Mouse (Mus musculus): Measurements from ENCODE around the gene Soat2. TPM values are rescaled to one million over a fixed set of nuclear protein-coding genes. Genes with fewer than 3 reads are reported as not detected.
A peak's percentile ranks its signal among the peaks of the same experiment; 100 is the strongest.

Gene Soat2
- polyA plus RNA-seq, 1 experiment from 2014 or later: 6.2 TPM

DNA sequence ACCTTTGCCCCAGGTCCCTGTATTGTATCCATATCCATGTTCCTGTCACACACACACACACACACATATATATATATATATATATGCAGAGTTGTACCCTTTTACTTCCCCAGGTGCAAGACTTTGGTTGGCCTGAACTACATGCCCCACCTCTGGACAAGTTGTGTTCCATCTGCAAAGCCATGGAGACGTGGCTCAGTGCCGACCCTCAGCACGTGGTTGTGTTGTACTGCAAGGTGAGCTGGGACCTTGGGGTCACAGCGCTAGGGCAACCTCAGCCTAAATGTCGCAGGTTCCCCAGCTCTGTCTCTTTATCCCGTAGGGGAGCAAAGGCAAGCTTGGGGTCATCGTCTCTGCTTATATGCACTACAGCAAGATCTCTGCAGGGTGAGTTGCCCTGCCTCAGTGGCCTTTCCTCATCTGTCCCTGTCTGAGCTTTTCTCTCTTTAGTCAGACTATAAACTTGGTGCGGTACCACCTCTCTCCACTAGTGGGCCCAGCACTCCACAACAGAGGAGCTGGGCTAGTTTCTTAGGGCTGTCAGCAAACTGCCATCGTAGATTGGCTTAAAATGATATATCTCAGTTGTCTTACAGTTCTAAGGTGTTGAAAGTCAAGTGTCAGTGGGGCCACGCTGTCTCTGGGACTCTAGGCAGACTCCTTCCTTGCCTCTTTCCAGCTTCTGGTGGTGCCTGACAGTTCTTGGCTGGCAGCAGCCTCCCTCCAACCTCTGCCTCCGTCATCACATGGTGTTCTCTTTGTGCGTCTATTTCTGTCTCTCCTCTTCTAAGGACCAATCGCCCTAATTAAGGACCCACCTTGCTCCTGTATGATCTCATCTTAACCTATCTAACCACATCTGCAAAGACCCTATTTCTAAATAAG is 42.4 kb upstream of the Soat2 start:
- peaks cover 35% of the 10 kb centered on the region for H3K36me3 ChIP-seq
- H3K27me3 ChIP-seq (replicated peaks): no peaks in the 10 kb centered on the region
- 49% methylated on average over 13 of the region's 13 CpGs for WGBS
- no peak overlapping the region for H3K4me3 ChIP-seq (replicated peaks)
- H3K9ac ChIP-seq: no peak overlapping the region
- H3K4me1 ChIP-seq: peaks cover 58% of the 10 kb centered on the region
- H3K4me2 ChIP-seq: no peak overlapping the region
- no peak overlapping the region for H3K27ac ChIP-seq
- no peaks in the 10 kb centered on the region for H3K9me3 ChIP-seq
- ATAC-seq (ENCODE audit: insufficient read depth, low FRiP score, low read depth): no peak

DNA sequence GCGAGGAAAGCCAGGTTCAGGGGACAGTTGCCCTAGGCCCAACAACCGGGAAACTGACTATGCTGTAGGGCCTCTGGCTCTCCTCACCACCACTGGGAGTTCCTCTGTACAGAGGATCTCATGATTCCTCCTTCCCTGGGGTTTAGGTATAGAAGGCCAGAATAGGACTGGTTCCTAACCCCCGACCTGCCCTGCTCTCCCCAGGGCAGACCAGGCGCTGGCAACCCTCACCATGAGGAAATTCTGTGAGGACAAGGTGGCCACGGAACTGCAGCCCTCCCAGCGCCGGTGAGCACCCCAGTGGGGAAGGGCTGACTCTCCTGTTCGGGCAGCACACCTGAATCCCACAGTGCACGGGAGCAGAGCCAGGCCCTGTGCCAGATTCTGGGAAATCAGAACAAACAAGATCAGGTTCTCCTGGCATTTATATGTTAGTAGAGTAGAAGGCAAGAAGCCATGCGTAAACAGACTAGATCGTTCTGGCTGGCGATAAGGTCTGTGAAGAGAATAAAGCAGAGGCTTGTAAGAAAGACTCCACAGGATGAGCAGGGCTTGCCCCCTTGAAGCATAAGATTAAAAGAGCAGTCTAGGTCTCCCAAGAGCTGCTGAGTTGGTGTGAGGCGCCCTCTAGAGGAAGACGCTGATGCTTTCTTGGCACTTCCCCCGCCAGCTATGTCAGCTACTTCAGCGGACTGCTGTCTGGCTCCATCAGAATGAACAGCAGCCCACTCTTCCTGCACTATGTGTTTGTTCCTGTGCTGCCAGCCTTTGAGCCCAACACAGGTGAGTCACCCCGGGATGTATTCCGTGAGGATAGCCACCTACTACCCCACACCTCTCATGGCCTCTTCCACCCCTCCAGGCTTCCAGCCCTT is 41.4 kb upstream of the Soat2 start:
- Histone ChIP-seq H3K27ac (no peak overlapping the region), H3K4me1 (peaks cover 48% of the 10 kb centered on the region), H3K9ac (no peak overlapping the region), H3K4me3 (replicated peaks) (no peak overlapping the region), H3K9me3 (no peaks in the 10 kb centered on the region), H3K4me2 (no peak overlapping the region), H3K27me3 (replicated peaks) (no peaks in the 10 kb centered on the region), H3K36me3 (peaks cover 43% of the 10 kb centered on the region)
- ATAC-seq (ENCODE audit: insufficient read depth, low FRiP score, low read depth): 0 out of 2 replicates have a peak, but pooled peaks have one; percentile 20
- 49% methylated on average over 18 of the region's 18 CpGs for WGBS

DNA sequence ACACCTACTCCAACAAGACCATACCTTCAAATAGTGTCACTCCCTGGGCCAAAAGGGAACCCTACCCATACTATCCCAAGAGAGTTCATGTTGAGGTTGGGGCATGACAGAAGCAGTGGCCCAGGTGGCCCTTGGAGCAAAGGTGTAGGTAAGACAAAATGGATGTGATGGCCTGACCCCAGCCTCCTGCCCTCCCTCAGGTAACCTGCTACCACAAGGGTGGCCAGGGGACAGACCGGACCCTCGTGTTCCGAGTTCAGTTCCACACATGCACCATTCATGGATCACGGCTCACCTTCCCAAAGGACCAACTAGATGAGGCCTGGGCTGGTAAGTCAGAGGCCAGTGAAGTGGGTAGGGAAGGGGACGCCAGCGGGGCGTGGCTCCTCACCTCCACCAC is 40.1 kb upstream of the Soat2 start:
- no peak overlapping the region for H3K4me3 ChIP-seq (replicated peaks)
- H3K4me2 ChIP-seq: no peak overlapping the region
- H3K4me1 ChIP-seq: peaks cover 37% of the 10 kb centered on the region
- no peak overlapping the region for H3K27ac ChIP-seq
- no peaks in the 10 kb centered on the region for H3K27me3 ChIP-seq (replicated peaks)
- no peak overlapping the region for H3K9ac ChIP-seq
- ATAC-seq (ENCODE audit: insufficient read depth, low FRiP score, low read depth): no peak
- peaks cover 52% of the 10 kb centered on the region for H3K36me3 ChIP-seq
- no peaks in the 10 kb centered on the region for H3K9me3 ChIP-seq
- WGBS: 89% methylated on average over 7 of the region's 7 CpGs

- H3K27me3 ChIP-seq (replicated peaks): no peaks in the 10 kb centered on the region
- no peak overlapping the region for H3K27ac ChIP-seq
- H3K9ac ChIP-seq: no peak overlapping the region
- peaks cover 58% of the 10 kb centered on the region for H3K36me3 ChIP-seq
- peaks cover 31% of the 10 kb centered on the region for H3K4me1 ChIP-seq
- H3K4me3 ChIP-seq (replicated peaks): no peak overlapping the region
- H3K9me3 ChIP-seq: no peaks in the 10 kb centered on the region
- H3K4me2 ChIP-seq: no peak overlapping the region
- ATAC-seq (ENCODE audit: insufficient read depth, low FRiP score, low read depth): no peak
- WGBS: 78% methylated on average over 29 of the region's 29 CpGs
Measured at GRCm38 (mm10) chr15:102110701-102111494, 39.4 kb upstream of the Soat2 start.

GRCm38 (mm10) chr15:102111495-102111829 is 38.9 kb upstream of the Soat2 start:
- no peak overlapping the region for H3K9ac ChIP-seq
- peaks cover 28% of the 10 kb centered on the region for H3K4me1 ChIP-seq
- H3K36me3 ChIP-seq: peaks cover 60% of the 10 kb centered on the region
- H3K4me2 ChIP-seq: no peak overlapping the region
- H3K27me3 ChIP-seq (replicated peaks): no peaks in the 10 kb centered on the region
- 85% methylated on average over 11 of the region's 11 CpGs for WGBS
- H3K4me3 ChIP-seq (replicated peaks): no peak overlapping the region
- no peaks in the 10 kb centered on the region for H3K9me3 ChIP-seq
- ATAC-seq (ENCODE audit: insufficient read depth, low FRiP score, low read depth): no peak
- H3K27ac ChIP-seq: no peak overlapping the region

- ATAC-seq (ENCODE audit: insufficient read depth, low FRiP score, low read depth): no peak
- H3K36me3 ChIP-seq: peaks cover 63% of the 10 kb centered on the region
- 89% methylated on average over 6 of the region's 6 CpGs for WGBS
Measured at GRCm38 (mm10) chr15:102112181-102112580, 38.1 kb upstream of the Soat2 start.

GRCm38 (mm10) chr15:102112827-102113226 is 37.5 kb upstream of the Soat2 start:
- 78% methylated on average over 8 of the region's 8 CpGs for WGBS
- no peak overlapping the region for H3K4me3 ChIP-seq (replicated peaks)
- no peak overlapping the region for H3K4me2 ChIP-seq
- peaks cover 65% of the 10 kb centered on the region for H3K36me3 ChIP-seq
- H3K9me3 ChIP-seq: no peaks in the 10 kb centered on the region
- H3K27me3 ChIP-seq (replicated peaks): no peaks in the 10 kb centered on the region
- no peak overlapping the region for H3K27ac ChIP-seq
- ATAC-seq (ENCODE audit: insufficient read depth, low FRiP score, low read depth): no peak
- H3K4me1 ChIP-seq: peaks cover 21% of the 10 kb centered on the region
- no peak overlapping the region for H3K9ac ChIP-seq

More at GRCm38 (mm10) chr15:102112181-102112580, 38.1 kb upstream of the Soat2 start:
- no peaks in the 10 kb centered on the region for H3K9me3 ChIP-seq
- no peak overlapping the region for H3K9ac ChIP-seq
- H3K4me3 ChIP-seq (replicated peaks): no peak overlapping the region
- no peak overlapping the region for H3K4me2 ChIP-seq
- H3K4me1 ChIP-seq: peaks cover 27% of the 10 kb centered on the region
- no peak overlapping the region for H3K27ac ChIP-seq
- no peaks in the 10 kb centered on the region for H3K27me3 ChIP-seq (replicated peaks)

- H3K36me3 ChIP-seq: peaks cover 72% of the 10 kb centered on the region
- no peak overlapping the region for H3K9ac ChIP-seq
- no peaks in the 10 kb centered on the region for H3K27me3 ChIP-seq (replicated peaks)
- ATAC-seq (ENCODE audit: insufficient read depth, low FRiP score, low read depth): no peak
- WGBS: 77% methylated on average over 4 of the region's 4 CpGs
- no peak overlapping the region for H3K4me2 ChIP-seq
- no peak overlapping the region for H3K4me3 ChIP-seq (replicated peaks)
- no peak overlapping the region for H3K27ac ChIP-seq
- no peaks in the 10 kb centered on the region for H3K9me3 ChIP-seq
- peaks cover 18% of the 10 kb centered on the region for H3K4me1 ChIP-seq
Measured at GRCm38 (mm10) chr15:102113674-102114073, 36.7 kb upstream of the Soat2 start.

- H3K4me1 ChIP-seq: peaks cover 9% of the 10 kb centered on the region; the same call in 1 of the 2 replicates
- peaks cover 70% of the 10 kb centered on the region for H3K36me3 ChIP-seq
- ATAC-seq (ENCODE audit: insufficient read depth, low FRiP score, low read depth): no peak
- H3K9ac ChIP-seq: no peak overlapping the region
- no peak overlapping the region for H3K4me2 ChIP-seq
- no peak overlapping the region for H3K4me3 ChIP-seq (replicated peaks)
- H3K27ac ChIP-seq: no peak overlapping the region
- H3K9me3 ChIP-seq: no peaks in the 10 kb centered on the region
- 87% methylated on average over 7 of the region's 7 CpGs for WGBS
- H3K27me3 ChIP-seq (replicated peaks): no peaks in the 10 kb centered on the region
Measured at GRCm38 (mm10) chr15:102114651-102115260, 35.6 kb upstream of the Soat2 start.

- Histone ChIP-seq H3K9me3 (no peaks in the 10 kb centered on the region), H3K4me2 (no peak overlapping the region), H3K36me3 (peaks cover 60% of the 10 kb centered on the region), H3K27ac (no peak overlapping the region), H3K9ac (no peak overlapping the region), H3K4me1 (peaks cover 9% of the 10 kb centered on the region; the same call in 1 of the 2 replicates), H3K27me3 (replicated peaks) (no peaks in the 10 kb centered on the region), H3K4me3 (replicated peaks) (no peak overlapping the region)
- ATAC-seq (ENCODE audit: insufficient read depth, low FRiP score, low read depth): no peak
- WGBS: 68% methylated on average over 9 of the region's 9 CpGs
Measured at GRCm38 (mm10) chr15:102115731-102116231, 34.5 kb upstream of the Soat2 start.
